Mouse (Mus musculus): ENCODE data around the gene Nnmt. TPM values are rescaled to one million over a fixed set of nuclear protein-coding genes. Genes with fewer than 3 reads are reported as not detected.

The Nnmt gene
- total RNA-seq (2015; ENCODE audit: low replicate concordance) (not detected in 2 replicates), total RNA-seq (2017; ENCODE audit: low replicate concordance) (not detected in 2 replicates)

DNA sequence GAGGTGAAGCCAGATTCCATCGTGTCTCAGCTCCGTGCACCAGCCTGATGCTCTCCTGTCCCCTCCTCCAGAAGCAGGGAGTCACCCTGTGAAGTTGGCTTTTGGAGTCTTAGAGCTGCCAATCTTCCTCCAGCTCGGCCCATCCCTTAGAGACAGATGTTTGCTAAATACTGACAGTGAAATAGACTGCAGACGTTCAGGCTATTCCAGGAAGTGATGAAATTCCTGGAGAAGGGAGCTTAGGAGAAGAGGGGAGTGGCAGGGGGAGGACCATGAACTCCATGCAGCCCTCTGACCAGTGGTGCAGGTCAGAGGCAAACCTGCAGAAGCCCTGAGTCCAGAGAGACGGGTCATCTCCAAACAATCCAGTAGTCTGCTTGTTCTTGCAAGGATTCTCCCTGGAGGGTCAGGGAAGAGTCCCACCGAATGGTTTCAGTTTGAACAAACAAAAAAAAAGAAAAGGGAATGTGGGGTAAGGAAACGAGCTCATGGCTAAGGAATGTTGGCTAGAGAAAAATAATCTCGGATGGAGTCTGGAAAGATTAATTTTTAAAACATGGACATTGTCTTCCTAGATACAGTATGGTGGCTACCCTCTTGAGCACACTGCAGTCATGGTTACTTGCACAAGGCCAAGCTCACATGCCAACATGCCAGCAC is at the start of gene Nnmt:
Nnmt (minus strand) TSS at position 215 of the 660 bp plus-strand sequence.
- ATAC-seq (replicated peaks; ENCODE audit: low FRiP score, poor library complexity, severe bottlenecking) = no peak

- ATAC-seq (replicated peaks; ENCODE audit: low FRiP score, poor library complexity, severe bottlenecking) = no peak
These were observed 49.8 kb upstream of the Nnmt start for GRCm38 (mm10) chr9:48654730-48655129.

- ATAC-seq (replicated peaks; ENCODE audit: low FRiP score, poor library complexity, severe bottlenecking) = no peak
These were observed 48.6 kb upstream of the Nnmt start for GRCm38 (mm10) chr9:48653399-48654070.

GRCm38 (mm10) chr9:48652026-48652425 is 47.1 kb upstream of the Nnmt start:
- no peak for ATAC-seq (replicated peaks; ENCODE audit: low FRiP score, poor library complexity, severe bottlenecking)

- no peak for ATAC-seq (replicated peaks; ENCODE audit: low FRiP score, poor library complexity, severe bottlenecking)
These were observed 45.9 kb upstream of the Nnmt start for GRCm38 (mm10) chr9:48650846-48651245.

DNA sequence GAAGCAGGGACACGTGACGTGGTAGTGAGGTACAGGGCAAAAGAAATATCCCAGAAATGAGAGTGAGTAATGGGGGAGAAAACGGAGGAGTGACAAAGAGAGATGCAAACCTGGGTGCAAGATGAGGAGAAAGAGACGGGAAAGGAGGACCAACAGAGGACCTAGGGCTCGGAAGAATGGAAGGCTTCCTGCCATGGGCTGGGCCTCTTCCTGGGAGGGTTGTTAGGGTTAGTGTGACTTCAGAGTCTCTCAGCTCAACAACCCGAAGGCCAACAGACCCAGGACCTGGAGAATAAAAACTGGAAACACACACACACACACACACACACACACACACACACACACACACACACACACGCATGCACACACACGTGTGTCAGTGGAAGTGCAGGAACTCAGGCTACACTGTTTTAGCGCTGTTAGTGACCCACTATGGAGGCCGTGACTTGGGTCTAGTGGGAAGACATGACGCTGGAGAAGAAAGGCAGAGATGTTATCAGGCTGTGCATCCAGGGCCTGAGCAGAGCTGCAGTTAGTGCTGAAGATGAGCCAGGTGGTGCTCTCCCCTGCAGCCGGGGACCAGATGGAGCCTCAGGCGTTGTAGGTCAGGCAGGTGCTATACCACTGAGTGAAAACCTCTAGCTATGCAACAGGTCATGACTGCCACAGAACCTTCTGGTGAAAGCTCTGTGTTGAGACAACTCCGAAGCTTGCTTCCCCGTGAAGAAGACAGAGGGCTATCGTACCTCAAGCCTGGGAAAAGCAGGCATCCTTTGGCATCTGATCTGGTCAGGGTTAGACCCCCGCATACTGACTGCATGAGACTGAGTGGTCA is 45.1 kb upstream of the Nnmt start:
- ATAC-seq (replicated peaks; ENCODE audit: low FRiP score, poor library complexity, severe bottlenecking) = no peak

DNA sequence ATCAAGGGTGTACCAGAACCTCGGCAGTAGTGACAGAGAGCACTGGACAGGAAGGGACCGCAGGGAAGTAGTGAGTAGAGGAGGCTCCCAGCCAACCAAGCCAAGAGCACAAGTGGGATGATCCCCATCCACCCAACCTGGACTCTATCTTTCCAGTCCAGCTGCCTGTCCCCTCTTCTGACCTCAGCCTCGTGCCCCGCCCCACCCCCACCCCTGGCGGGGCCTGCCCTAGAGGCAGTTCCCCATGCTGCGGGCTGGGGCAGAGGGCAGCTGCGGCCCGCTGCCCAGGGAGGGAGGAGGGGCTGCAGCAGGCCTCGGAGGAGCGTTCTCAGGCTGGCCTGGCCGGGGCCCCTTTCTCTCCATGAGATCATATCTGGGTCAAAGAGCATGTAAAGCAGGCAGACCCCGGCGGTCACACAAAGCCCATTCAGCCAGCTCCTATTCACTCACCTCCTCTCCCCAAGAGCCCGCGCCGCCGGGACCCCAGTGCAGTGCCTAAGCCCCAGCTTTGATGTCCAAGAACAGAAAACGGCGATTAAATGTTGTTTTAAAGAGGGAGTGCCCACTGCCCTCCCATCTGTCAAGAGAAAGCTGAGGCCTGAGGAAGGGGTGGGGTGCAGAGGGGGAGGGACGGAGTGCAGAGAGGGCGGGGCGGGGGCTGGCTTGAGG is 44.3 kb upstream of the Nnmt start:
- ATAC-seq (replicated peaks; ENCODE audit: low FRiP score, poor library complexity, severe bottlenecking) = no peak

DNA sequence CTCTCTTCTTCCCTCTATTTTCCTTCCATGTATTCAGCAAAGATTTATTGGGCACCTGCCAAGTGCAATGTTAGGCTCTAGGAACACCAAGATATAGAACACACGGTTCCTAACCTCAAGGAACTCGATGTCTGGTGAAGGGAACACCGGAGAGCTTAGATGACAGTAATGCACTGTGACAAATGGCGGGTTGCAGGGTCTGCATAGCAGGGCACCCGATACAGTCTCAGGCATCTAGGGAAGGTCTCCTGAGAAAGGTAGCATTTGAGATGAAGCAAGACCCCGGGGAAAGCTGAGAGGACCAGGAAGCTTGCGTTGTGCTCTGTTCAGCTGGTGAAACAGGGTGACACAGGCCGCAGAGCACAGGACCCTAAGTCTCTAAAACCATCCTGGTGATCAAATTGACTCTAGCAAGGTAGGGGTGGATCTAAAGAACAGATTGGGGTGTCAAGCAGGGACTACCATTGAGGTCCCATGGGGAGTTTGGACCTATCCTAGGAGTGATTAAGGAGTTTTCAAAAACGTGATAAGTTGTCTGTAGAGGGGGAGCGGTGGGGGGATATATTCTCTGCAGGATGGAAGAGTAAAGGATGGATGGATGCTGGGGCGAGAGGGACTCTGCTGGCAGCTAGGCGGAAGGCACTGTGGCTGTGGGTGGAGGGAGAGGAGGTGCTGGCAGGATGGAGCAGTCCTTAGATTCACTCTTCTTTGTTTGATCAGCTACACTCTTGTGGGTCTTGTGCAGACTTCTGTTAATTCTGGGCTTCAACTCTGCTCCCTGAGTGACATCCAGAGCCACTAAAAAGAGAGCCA is 43.5 kb upstream of the Nnmt start:
- ATAC-seq (replicated peaks; ENCODE audit: low FRiP score, poor library complexity, severe bottlenecking) = no peak

DNA sequence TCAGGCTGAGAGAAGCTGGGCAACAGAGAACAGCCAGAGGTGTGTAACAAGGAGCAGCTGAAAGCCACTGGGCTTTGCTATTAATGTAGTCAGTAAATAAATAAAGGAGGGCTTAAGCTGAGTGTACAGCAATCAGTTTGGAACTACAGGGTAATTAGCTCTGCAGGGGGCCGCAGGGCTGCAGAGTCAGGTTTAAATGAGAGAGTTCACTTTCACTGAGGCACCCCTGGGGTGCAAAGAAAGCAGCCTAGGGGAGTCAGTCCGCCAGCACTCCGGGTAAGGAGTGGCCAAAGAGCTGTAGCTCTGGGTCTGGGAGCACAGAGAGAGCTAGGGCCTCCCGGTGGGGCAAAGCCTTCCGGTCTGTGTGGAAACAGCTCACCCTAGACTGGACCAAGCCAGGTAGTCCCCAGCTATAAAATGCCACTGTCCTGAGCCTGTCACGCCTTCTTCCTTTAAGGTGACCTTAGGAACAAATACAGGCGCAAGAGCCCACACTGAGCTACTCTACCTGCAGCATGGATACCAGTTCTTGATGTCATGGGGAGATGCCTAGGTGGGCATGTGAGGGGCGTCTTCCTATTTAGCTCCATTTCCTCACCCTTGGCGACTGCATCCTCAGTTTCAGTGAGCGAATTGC is 42.8 kb upstream of the Nnmt start:
- no peak for ATAC-seq (replicated peaks; ENCODE audit: low FRiP score, poor library complexity, severe bottlenecking)

GRCm38 (mm10) chr9:48646781-48647647 is 42.1 kb upstream of the Nnmt start:
- ATAC-seq (replicated peaks; ENCODE audit: low FRiP score, poor library complexity, severe bottlenecking) = no peak

DNA sequence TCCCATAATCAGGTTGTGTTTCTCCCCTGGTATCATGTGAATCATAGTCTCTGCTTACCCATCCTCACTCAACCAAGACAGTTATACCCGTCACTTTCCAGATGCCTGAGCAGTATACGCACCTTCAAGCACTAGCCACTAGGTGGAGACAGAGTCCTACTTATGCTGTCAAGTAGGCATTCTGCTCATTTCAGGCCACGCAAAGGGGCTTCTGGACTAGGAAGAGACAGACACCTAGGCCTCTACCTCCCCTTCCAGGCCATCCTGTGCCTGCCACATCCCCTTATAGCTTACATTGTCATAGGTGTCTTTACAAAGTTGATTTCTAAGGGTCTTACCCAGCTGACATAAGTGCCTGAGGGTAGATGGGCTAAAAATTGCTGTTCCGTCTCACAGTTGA is 41.3 kb upstream of the Nnmt start:
- ATAC-seq (replicated peaks; ENCODE audit: low FRiP score, poor library complexity, severe bottlenecking) = peak; percentile 69

- ATAC-seq (replicated peaks; ENCODE audit: low FRiP score, poor library complexity, severe bottlenecking) = no peak
These were observed 40.7 kb upstream of the Nnmt start for GRCm38 (mm10) chr9:48645648-48646126.

DNA sequence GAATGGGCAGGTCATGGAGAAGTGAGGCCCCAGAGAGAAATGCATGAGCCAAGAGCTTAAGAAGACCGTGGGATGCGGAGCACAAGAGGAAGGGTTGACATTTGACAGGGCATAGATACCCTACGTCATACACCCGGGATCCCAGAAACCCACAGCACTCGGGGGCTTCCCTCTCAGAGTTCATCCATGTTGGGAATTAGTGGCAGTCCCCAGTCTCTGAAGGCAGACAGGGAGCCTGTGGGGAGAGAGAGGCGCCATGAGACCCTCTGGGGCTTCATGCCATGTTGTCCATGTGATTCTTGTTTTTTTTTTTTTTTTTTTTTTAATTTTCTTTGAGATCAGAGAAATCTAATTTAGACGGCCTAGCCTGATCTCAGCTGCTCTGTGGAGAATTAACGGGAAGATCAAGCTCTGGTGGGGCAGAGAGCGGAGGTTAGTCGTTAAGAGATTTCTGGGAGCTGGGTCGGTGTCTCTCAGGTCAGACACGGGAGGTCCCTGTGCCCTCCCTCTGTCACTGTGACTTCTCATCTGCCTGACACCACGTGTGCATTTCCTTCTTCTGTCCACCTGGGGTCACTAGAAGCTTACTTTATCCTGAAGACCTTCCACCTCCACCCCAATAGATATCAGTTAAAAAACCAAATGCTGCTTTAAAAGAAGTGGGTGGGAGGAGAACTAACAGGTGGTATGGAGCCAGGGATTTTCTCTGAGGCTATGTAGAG is 40.1 kb upstream of the Nnmt start:
- ATAC-seq (replicated peaks; ENCODE audit: low FRiP score, poor library complexity, severe bottlenecking) = no peak

DNA sequence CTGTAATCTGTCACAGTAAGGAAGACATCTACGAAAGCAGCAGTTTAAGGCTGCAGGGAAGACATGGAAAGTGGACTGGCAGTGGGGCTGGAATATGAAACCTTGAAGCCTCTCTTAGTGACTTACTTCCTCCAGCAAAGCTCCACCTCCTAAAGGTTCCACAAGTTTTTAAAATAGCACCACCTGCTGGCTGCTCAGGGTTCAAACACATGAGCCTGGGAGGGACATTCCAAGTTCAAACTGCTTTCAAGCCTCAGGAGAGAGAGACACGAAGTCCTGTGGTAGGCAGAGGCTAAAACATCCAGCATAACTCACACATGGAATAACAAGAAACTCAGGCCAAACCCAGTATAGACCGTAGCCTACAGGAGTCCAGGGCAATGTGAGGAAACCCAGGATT is 39.4 kb upstream of the Nnmt start:
- no peak for ATAC-seq (replicated peaks; ENCODE audit: low FRiP score, poor library complexity, severe bottlenecking)

- ATAC-seq (replicated peaks; ENCODE audit: low FRiP score, poor library complexity, severe bottlenecking) = no peak
These were observed 36.7 kb upstream of the Nnmt start for GRCm38 (mm10) chr9:48641636-48642035.

- ATAC-seq (replicated peaks; ENCODE audit: low FRiP score, poor library complexity, severe bottlenecking) = no peak
These were observed 35.9 kb upstream of the Nnmt start for GRCm38 (mm10) chr9:48640881-48641280.

GRCm38 (mm10) chr9:48638176-48638803 is 33.3 kb upstream of the Nnmt start:
- no peak for ATAC-seq (replicated peaks; ENCODE audit: low FRiP score, poor library complexity, severe bottlenecking)
